Mouse (Mus musculus) limb, embryonic 15.5 days (tissue): ENCODE results near the gene Vsx2. TPM values are rescaled to one million over a fixed set of nuclear protein-coding genes. Genes with fewer than 3 reads are reported as not detected.
A peak's percentile ranks its signal among the peaks of the same experiment; 100 is the strongest.

Experiments used
- ATAC-seq: fragments of 200-750 bp; cut with Nextera tagmentation; 2 replicates; pipeline ENCODE4 v1.8.0; 2017; ENCODE audit warnings: low read depth, moderate TSS enrichment; ENCODE audit not compliant: insufficient number of reproducible peaks, low FRiP score, low TSS enrichment
- H3K27ac ChIP-seq: fragments of 300-500 bp; sonication (generic); 2 replicates; pipeline ENCODE4 v1.5.1; 2015; ENCODE audit warnings: moderate library complexity, mild to moderate bottlenecking, inconsistent platforms
- H3K27me3 ChIP-seq: fragments of 300-500 bp; sonication (generic); 2 replicates; pipeline ENCODE4 v1.6.1; 2015; ENCODE audit warnings: inconsistent platforms
- H3K36me3 ChIP-seq: fragments of 300-500 bp; sonication (generic); 2 replicates; pipeline ENCODE4 v1.6.1; 2015; ENCODE audit warnings: inconsistent platforms
- H3K4me1 ChIP-seq: fragments of 300-500 bp; sonication (generic); 2 replicates; pipeline ENCODE4 v1.6.1; 2015; ENCODE audit warnings: inconsistent platforms
- H3K4me2 ChIP-seq: fragments of 300-500 bp; sonication (generic); 2 replicates; pipeline ENCODE4 v1.6.1; 2015; ENCODE audit warnings: mild to moderate bottlenecking, inconsistent platforms
- H3K4me3 ChIP-seq: fragments of 300-500 bp; sonication (generic); 2 replicates; pipeline ENCODE4 v1.5.1; 2015; ENCODE audit warnings: mild to moderate bottlenecking, inconsistent platforms
- H3K9ac ChIP-seq: fragments of 300-500 bp; sonication (generic); 2 replicates; pipeline ENCODE4 v1.6.1; 2015; ENCODE audit warnings: inconsistent platforms
- H3K9me3 ChIP-seq: fragments of 300-500 bp; sonication (generic); 2 replicates; pipeline ENCODE4 v1.6.1; 2016; ENCODE audit warnings: inconsistent platforms
- WGBS: fragments of 180-500 bp; shearing (Covaris S2); methylation state at CpG from one replicate; pipeline ENCODE4 v1.1.7; 2015; 5-methylcytosine and 5-hydroxymethylcytosine counted together
- polyA plus RNA-seq: library from polyadenylated mRNA; unstranded; fragments of >200 nt; fragmentation: Nextera tagmentation; extraction: Ambion mirVana; gene quantifications from 2 replicates; pipeline ENCODE4 v1.2.1, GENCODE M21; 2015

The Vsx2 gene
- polyA plus RNA-seq, 1 experiment from 2014 or later = 0.09 TPM

DNA sequence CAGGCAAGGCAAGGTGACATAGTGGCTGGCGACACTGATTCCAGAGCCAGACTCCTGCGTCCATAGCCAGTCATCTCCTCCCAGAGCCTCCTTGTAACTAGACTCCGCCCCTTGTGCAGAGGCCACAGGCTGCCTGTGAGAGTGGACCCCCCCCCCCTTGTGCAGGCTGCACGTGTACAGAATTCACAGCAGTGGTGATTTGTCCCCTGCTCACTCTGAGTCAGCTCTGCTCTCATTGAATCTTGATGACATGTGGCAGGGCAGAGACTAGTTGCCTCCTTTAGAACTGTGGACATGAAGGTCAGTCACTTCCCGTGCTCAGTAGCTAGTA lies 8.8 kb downstream of the Vsx2 start:
- Histone ChIP-seq H3K9ac (no peak overlapping the region), H3K27ac (no peak overlapping the region), H3K27me3 (peaks cover 13% of the 10 kb centered on the region), H3K4me1 (peaks cover 2% of the 10 kb centered on the region; the same call in 1 of the 2 replicates), H3K4me3 (no peak overlapping the region), H3K9me3 (no peaks in the 10 kb centered on the region), H3K4me2 (no peak overlapping the region), H3K36me3 (no peaks in the 10 kb centered on the region)
- 33% methylated on average over 5 of the region's 5 CpGs for WGBS
- no peak for ATAC-seq

DNA sequence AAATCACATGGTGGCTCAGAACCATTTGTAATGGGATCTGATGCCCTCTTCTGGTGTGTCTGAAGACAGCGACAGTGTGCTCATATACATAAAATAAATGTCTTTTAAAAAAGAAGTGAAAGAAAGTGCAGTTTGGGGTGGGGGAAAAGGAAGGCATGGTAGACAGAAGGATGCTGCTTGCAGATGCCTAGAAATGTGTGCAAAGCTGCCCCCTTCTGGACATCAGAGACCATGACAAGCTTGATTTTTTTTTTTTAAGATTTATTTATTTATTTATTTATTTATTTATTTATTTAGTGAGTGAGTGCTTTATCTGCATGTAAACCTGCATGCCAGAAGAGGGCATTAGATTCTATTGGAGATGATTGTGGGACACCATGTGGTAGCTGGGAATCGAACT lies 11.7 kb downstream of the Vsx2 start:
- Histone ChIP-seq H3K27ac (no peak overlapping the region), H3K36me3 (no peaks in the 10 kb centered on the region), H3K27me3 (peaks cover 4% of the 10 kb centered on the region; the same call in 1 of the 2 replicates), H3K4me1 (peaks cover 2% of the 10 kb centered on the region; the same call in 1 of the 2 replicates), H3K9me3 (no peaks in the 10 kb centered on the region), H3K4me3 (no peak overlapping the region), H3K4me2 (no peak overlapping the region), H3K9ac (no peak overlapping the region)
- ATAC-seq = no peak
- 93% methylated on average over 2 of the region's 2 CpGs for WGBS

DNA sequence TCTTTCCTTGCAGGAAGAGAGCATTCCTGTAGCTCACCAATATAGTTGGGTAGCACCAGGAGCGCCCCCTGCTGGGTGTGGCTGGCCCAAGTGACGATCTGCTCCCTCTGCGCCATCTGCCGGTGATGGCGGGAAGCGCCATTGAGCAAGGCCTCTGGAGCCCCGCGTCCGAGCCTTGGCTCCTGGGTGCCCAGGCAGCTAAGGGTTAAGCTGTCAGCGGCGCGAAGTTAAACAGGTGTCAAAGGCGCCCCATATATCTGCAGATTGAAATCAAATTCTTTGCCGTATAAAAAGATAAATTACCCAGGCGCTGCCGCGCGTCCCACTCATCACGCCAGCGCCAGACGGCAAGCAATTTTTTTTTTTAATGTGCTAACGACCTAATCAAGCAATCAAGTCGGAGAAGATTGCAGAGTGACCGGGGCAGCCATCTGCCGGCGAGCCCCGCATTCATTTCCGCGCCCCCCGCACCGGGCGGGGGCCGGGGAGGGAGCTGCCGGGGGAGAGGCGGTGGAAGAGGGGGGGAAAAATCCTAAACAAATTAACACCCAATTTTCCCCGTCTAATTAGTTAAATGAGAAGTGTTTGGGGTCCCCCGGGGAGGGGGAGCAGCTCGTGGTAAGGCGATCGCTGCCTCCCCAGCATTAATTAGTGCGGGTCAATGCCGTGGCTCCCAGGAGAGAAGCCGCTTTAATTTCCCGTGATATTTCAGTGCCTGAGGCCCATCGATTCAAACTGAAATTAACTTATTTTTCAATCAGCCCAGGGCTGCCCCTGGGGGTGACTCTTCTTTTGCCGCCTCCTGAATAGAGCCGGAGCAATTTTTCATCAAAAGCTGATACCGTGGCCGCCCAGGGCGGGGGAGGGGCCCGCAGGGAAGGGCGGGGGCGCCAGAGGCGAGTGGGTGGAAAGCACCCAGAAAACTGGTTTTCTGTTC lies 20.5 kb downstream of the Vsx2 start:
- H3K36me3 ChIP-seq = no peaks in the 10 kb centered on the region
- peak overlapping the region; percentile 53 for H3K4me3 ChIP-seq
- peak overlapping the region; percentile 45 for H3K9ac ChIP-seq
- no peaks in the 10 kb centered on the region for H3K9me3 ChIP-seq
- H3K4me1 ChIP-seq = peaks cover 7% of the 10 kb centered on the region; the same call in 1 of the 2 replicates
- H3K27me3 ChIP-seq = no peaks in the 10 kb centered on the region
- ATAC-seq = no peak
- no peak overlapping the region for H3K27ac ChIP-seq
- peak overlapping the region; percentile 96 for H3K4me2 ChIP-seq
- WGBS = under 1% methylated on average over 54 of the region's 54 CpGs

DNA sequence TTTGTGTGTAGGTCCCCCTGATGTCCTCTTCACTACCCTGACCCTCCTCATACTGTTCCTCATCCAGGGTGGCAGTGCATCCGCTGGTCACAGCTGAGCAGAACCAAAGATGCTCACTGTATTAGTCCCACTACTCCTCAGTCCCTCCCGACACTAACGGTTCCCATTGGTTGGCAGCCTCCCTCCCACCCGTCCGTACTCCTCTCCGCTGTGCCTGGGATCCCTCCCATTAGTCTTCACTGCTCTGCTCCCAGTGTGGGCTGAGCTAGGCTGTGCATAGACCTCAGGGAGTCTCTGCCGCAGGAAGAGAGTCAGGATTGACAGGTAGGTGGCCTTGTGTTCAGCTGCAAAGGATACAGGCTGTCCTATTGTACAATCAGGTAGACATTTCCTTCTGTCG lies 28.8 kb downstream of the Vsx2 start:
- no peak overlapping the region for H3K4me3 ChIP-seq
- WGBS = 15% methylated on average over 8 of the region's 8 CpGs
- no peak for ATAC-seq
- no peak overlapping the region for H3K9ac ChIP-seq
- no peaks in the 10 kb centered on the region for H3K9me3 ChIP-seq
- H3K4me2 ChIP-seq = no peak overlapping the region
- no peaks in the 10 kb centered on the region for H3K4me1 ChIP-seq
- H3K27ac ChIP-seq = no peak overlapping the region
- H3K27me3 ChIP-seq = peaks cover 16% of the 10 kb centered on the region
- H3K36me3 ChIP-seq = peaks cover 10% of the 10 kb centered on the region

DNA sequence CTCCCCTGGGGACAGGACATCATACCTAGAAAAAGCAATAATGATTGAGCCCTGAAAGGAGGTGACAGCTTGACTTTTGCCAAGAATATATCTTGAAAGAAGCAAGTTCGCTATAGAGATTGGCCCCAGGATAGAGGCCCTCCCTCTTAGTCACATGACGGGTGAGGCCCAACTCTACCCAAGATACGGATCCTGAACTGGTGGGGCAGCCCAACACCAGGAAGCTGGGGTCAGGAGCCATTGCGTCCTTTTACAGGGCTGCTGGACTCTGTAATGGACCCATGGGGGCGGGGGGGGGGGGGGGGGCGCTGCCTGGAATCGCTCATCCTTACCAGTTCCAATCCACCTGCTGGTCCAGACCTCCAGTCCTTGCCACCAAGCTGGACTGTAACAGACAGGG lies 34.4 kb downstream of the Vsx2 start:
- H3K27ac ChIP-seq = no peak overlapping the region
- peaks cover 48% of the 10 kb centered on the region for H3K36me3 ChIP-seq
- WGBS = 86% methylated on average over 6 of the region's 7 CpGs
- H3K4me2 ChIP-seq = no peak overlapping the region
- no peaks in the 10 kb centered on the region for H3K4me1 ChIP-seq
- H3K9me3 ChIP-seq = no peaks in the 10 kb centered on the region
- no peak overlapping the region for H3K4me3 ChIP-seq
- H3K27me3 ChIP-seq = no peaks in the 10 kb centered on the region
- no peak for ATAC-seq
- H3K9ac ChIP-seq = no peak overlapping the region

DNA sequence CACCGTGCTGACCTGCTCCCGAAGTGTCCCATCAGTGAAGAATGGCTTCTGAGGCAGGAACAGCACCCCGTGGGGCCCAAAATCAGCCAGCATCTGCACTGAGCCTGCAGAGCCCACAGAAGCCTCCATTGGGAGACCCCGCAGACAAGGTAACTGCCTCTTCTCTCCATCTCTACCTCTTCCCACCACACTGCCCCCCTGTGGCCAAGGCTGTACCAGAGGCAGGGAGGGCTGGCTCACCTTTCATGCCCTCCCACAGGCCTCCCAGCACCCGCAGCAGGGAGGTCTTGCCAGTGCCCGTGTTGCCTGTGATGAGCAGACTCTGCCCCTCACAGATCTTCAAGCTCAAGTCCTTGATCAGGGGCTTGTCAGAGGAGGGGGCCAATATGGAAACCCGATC lies 36.3 kb downstream of the Vsx2 start:
- Histone ChIP-seq H3K4me2 (no peak overlapping the region), H3K4me1 (no peaks in the 10 kb centered on the region), H3K4me3 (no peak overlapping the region), H3K9me3 (no peaks in the 10 kb centered on the region), H3K27ac (no peak overlapping the region), H3K27me3 (no peaks in the 10 kb centered on the region), H3K9ac (no peak overlapping the region), H3K36me3 (peaks cover 53% of the 10 kb centered on the region)
- WGBS = 81% methylated on average over 7 of the region's 7 CpGs
- no peak for ATAC-seq

DNA sequence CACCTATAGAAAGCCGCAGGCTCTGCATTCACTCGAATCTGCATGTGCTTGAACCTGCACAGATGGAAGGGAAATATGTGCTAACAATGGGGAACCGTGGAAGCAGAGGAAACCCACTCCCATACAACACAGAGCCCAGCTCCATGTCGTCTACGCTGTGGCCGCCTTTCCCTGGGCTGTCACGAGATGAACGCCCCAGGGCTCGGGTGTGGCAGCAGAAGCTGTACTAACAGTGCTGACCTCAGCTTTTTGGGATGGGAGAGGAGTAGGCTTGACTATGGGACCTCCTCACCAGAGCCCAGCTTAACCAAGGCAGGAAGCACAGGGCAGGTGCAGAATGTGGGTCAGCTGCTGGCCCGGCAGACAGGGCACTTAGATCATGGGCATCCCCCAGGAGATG lies 42.2 kb downstream of the Vsx2 start:
- no peaks in the 10 kb centered on the region for H3K9me3 ChIP-seq
- WGBS = 84% methylated on average over 10 of the region's 10 CpGs
- H3K27ac ChIP-seq = no peak overlapping the region
- H3K27me3 ChIP-seq = no peaks in the 10 kb centered on the region
- H3K4me2 ChIP-seq = no peak overlapping the region
- H3K36me3 ChIP-seq = peaks cover 32% of the 10 kb centered on the region
- H3K4me3 ChIP-seq = no peak overlapping the region
- H3K4me1 ChIP-seq = no peaks in the 10 kb centered on the region
- H3K9ac ChIP-seq = no peak overlapping the region
- ATAC-seq = no peak

DNA sequence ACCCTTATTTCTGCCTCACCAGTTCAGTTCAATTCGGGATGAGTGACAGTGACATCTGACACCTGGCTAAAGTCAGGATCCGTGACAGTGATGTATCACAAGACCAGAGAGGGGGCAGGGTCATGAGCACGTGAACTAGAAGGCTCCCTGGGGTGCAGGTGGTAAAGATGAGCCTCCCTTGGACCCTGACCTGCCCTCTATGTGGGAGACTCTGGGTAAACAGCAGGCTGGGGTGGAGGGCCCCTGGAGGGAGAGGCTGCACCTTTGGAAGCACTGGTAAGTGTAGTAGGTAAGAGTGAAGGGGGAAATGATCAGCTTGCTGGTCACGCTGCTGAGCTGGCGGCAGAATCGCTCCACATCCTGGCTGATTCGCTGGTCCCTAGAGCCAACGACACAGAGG lies 43.0 kb downstream of the Vsx2 start:
- H3K9me3 ChIP-seq = no peaks in the 10 kb centered on the region
- H3K9ac ChIP-seq = no peak overlapping the region
- 78% methylated on average over 8 of the region's 8 CpGs for WGBS
- H3K27ac ChIP-seq = no peak overlapping the region
- no peaks in the 10 kb centered on the region for H3K27me3 ChIP-seq
- ATAC-seq = no peak
- peaks cover 24% of the 10 kb centered on the region; the same call in 1 of the 2 replicates for H3K36me3 ChIP-seq
- H3K4me1 ChIP-seq = no peaks in the 10 kb centered on the region
- no peak overlapping the region for H3K4me3 ChIP-seq
- no peak overlapping the region for H3K4me2 ChIP-seq

DNA sequence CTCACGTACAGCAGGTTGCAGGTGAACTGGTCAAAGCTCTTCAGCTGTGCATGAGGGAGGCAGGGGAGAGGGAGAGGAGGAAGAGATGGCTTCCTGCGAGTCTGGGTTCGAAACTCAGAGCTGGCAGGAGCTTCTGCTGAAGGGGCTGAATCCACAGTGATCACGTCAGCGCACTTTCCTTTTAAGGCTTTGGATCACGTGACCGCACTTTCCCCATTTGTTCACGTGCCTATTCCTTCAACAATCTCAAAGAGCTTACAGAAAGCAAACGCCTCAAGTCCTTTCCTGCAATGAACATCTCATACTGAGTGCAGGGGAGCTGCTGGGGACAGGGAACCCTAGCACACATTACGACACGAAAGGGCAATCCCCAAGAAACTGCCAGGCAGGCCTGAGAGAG lies 44.4 kb downstream of the Vsx2 start:
- 82% methylated on average over 11 of the region's 11 CpGs for WGBS
- no peaks in the 10 kb centered on the region for H3K27me3 ChIP-seq
- no peak overlapping the region for H3K27ac ChIP-seq
- ATAC-seq = no peak
- no peak overlapping the region for H3K9ac ChIP-seq
- no peaks in the 10 kb centered on the region for H3K9me3 ChIP-seq
- H3K36me3 ChIP-seq = peaks cover 19% of the 10 kb centered on the region; the same call in 1 of the 2 replicates
- no peak overlapping the region for H3K4me2 ChIP-seq
- no peaks in the 10 kb centered on the region for H3K4me1 ChIP-seq
- no peak overlapping the region for H3K4me3 ChIP-seq

DNA sequence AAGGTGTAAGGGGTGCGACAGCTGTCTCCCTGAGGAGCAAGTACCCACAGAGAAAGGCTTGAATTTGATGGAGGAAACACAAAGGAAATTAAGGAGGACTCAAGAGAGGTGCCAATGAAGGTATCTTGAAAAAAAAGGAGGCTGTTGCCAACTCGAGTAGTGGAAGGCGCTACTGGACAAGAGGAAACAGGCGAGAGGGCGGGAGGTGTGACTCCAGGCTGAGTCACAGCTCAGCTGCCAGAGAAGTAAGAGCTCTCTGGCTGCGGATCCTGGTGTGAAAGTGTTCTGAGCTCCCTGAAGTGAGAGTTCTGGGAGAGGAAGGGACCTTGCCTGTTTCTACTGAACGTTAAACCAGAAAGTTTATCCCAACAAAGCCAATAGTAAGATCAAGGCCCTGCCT lies 45.0 kb downstream of the Vsx2 start:
- H3K27me3 ChIP-seq = no peaks in the 10 kb centered on the region
- ATAC-seq = no peak
- no peaks in the 10 kb centered on the region for H3K4me1 ChIP-seq
- no peak overlapping the region for H3K9ac ChIP-seq
- WGBS = 62% methylated on average over 7 of the region's 7 CpGs
- H3K4me3 ChIP-seq = no peak overlapping the region
- H3K36me3 ChIP-seq = peaks cover 15% of the 10 kb centered on the region; the same call in 1 of the 2 replicates
- no peaks in the 10 kb centered on the region for H3K9me3 ChIP-seq
- H3K4me2 ChIP-seq = no peak overlapping the region
- no peak overlapping the region for H3K27ac ChIP-seq

DNA sequence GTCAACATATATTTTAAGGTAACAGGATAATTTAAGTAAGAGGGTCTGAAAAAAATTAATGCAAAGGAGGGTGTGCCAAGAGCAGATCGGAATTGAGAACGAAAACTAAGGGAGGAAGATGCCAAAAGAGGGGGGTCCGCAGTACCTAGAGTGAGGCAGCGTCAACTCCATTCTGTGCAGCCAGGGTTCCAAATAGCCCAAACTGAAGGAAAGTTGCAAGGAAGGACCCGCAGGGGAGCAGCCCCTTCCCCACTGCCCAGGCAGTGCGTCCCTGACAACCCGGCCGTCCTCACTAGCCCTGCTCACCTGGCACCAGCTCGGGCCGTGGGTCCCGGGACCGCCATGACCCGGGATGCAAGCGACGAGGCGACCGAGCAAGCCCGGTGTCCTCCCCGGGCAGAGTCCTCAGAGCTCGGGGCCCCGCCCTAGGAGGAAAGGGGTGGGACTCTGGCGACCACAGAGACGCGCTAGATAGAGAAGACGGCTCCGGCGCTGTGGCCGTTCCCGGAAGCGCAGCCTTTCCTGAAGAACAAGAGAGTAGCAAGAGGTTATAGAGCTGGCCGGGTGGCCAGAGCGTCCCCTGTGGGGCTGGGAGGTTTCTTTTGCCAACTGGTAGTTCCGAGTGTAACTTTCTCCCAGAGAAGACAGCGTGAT lies 47.5 kb downstream of the Vsx2 start, which contains the start of gene Abcd4:
TSS of gene Abcd4 (minus strand) at position 437 of the 654 bp plus-strand sequence.
- Histone ChIP-seq H3K9me3 (no peaks in the 10 kb centered on the region), H3K4me3 (peak within 1 kb of the TSS; percentile 89), H3K4me2 (peak within 1 kb of the TSS; percentile 61), H3K4me1 (no peaks in the 10 kb centered on the region), H3K27me3 (no peaks in the 10 kb centered on the region), H3K36me3 (peaks cover 10% of the 10 kb centered on the region; the same call in 1 of the 2 replicates), H3K9ac (peak within 1 kb of the TSS; percentile 89), H3K27ac (peak within 1 kb of the TSS; percentile 82)
- WGBS = under 1% methylated on average over 34 of the region's 34 CpGs
- peak; percentile 94 for ATAC-seq

DNA sequence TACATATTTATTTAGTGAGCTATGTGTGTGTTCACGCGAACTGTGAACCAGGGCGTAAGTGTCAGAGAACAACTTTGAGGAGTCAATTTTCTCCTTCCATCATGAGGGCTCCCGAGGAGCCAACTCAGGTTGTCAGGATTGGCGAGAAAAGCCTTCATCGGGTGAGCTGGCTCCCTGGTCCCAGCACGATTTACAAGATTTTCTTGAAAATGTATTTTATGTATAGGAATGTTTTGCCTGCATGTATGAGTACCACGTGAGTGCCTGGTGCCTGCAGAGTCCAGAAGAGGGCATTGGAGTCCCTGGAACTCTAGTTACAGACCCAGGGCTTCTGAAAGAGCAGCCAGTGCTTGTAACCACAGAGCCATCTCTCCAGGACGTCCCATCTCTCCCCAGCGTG lies 48.1 kb downstream of the Vsx2 start:
- WGBS = 7% methylated on average over 10 of the region's 10 CpGs
- Histone ChIP-seq H3K4me3 (peak overlapping the region; percentile 89), H3K9me3 (no peaks in the 10 kb centered on the region), H3K4me2 (peak overlapping the region; percentile 61), H3K27ac (peak overlapping the region; percentile 72), H3K9ac (peak overlapping the region; percentile 27; the same call in 1 of the 2 replicates), H3K27me3 (no peaks in the 10 kb centered on the region), H3K36me3 (peaks cover 4% of the 10 kb centered on the region; the same call in 1 of the 2 replicates), H3K4me1 (no peaks in the 10 kb centered on the region)
- ATAC-seq = peak; percentile 27; the same call in 1 of the 2 replicates
